Mouse (Mus musculus): ENCODE measurements around the gene Bag5. TPM values are rescaled to one million over a fixed set of nuclear protein-coding genes. Genes with fewer than 3 reads are reported as not detected.

The Bag5 gene
- total RNA-seq, 2 experiments from 2014 or later, result 43.1 to 43.7 TPM

DNA sequence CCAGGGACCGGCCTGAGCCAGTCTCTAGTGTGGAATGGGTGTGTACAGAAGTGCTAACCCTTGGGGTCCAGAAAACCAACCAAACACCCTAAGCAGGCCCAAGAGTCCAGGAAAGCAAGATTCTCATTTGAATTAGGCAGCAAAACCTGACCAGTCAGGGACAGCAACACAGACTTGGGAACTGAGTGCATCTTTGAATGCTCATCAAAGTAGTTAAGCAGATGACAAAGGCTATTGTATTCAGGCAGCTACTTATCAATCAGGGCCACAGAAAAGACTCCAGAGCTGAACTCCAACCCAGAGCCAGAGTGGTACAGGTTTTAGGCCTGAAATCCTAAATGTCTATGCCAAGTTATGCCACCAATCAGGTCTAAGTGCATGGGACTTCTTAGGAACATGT, 52.4 kb downstream of the Bag5 start:
- DNase-seq (ENCODE audit: low spot score in 2 of 2), result no peak

Other genes with a start within 250 kb of the Bag5 start
- gene Gm266, start 227.4 kb downstream of the Bag5 start, total RNA-seq (2021), result not detected
- 100 to 1,000 TPM; 393 to 425 TPM for gene Eif5, start 175.2 kb downstream of the Bag5 start, total RNA-seq (2021)
- 10 to 100 TPM; 75.0 to 88.1 TPM for gene Mark3, start 138.7 kb downstream of the Bag5 start, total RNA-seq (2021)
- gene Ckb, start 40.9 kb downstream of the Bag5 start, total RNA-seq (2021), result 10 to 100 TPM; 45.2 to 76.0 TPM
- gene Trmt61a, start 35.2 kb downstream of the Bag5 start, total RNA-seq (2021), result 10 to 100 TPM; 16.3 to 20.1 TPM
- gene Apopt1, start within 50 bp of the Bag5 start, total RNA-seq (2021), result 10 to 100 TPM; 61.0 to 61.3 TPM
- 100 to 1,000 TPM in 1 of 2 experiments, 10 to 100 TPM in 1; 93.1 to 126 TPM for gene Klc1, start 45.6 kb upstream of the Bag5 start, total RNA-seq (2021)
- gene Xrcc3, start 100.6 kb upstream of the Bag5 start, total RNA-seq (2021), result 10 to 100 TPM; 13.0 to 13.7 TPM
- 100 to 1,000 TPM in 1 of 2 experiments, 10 to 100 TPM in 1; 84.6 to 101 TPM for gene Zfyve21, start 100.9 kb upstream of the Bag5 start, total RNA-seq (2021)
- 10 to 100 TPM; 16.2 to 19.4 TPM for gene Ppp1r13b, start 194.9 kb upstream of the Bag5 start, total RNA-seq (2021)

All from adrenal gland, adult 18-20 months (tissue).